Mouse (Mus musculus) brain, embryonic 14.5 days (tissue): ENCODE results near the gene Cstl1.

Experiments used
- CTCF ChIP-seq: fragments of 200-500 bp; IDR thresholded peaks from 2 replicates; pipeline ENCODE4 v1.5.1; 2012; ENCODE audit warnings: inconsistent platforms, mild to moderate bottlenecking, moderate library complexity, borderline replicate concordance; ENCODE audit not compliant: insufficient read depth, insufficient read length; ENCODE audit errors: extremely low read depth
- POLR2A ChIP-seq: fragments of 200-500 bp; IDR thresholded peaks from 2 replicates; pipeline ENCODE4 v1.6.1; 2012; ENCODE audit warnings: mild to moderate bottlenecking, inconsistent platforms, borderline replicate concordance; ENCODE audit not compliant: poor library complexity, insufficient read depth, insufficient read length, severe bottlenecking; ENCODE audit errors: extremely low read depth

GRCm38 (mm10) chr2:148754310-148754846 is 4.2 kb downstream of the Cstl1 start:
- TF ChIP-seq CTCF (no peak), POLR2A (no peak)
